Mouse (Mus musculus) kidney, postnatal 0 days (tissue): ENCODE results near the gene Ankfn1. TPM values are rescaled to one million over a fixed set of nuclear protein-coding genes. Genes with fewer than 3 reads are reported as not detected.

Experiments
- ATAC-seq: fragments of 200-750 bp; cut with Nextera tagmentation; replicated peaks from 2 replicates; pipeline ENCODE4 v1.8.0; 2017; ENCODE audit warnings: low read depth, moderate number of reproducible peaks, moderate TSS enrichment, moderate library complexity; ENCODE audit not compliant: low FRiP score
- DNase-seq: peaks from one replicate; pipeline ENCODE4 v3.0.0-alpha.2; 2016; ENCODE audit warnings: low spot score
- H3K27ac ChIP-seq: fragments of 300-500 bp; sonication (generic); 2 replicates; pipeline ENCODE4 v1.5.1; 2014; ENCODE audit warnings: mild to moderate bottlenecking
- H3K27me3 ChIP-seq: fragments of 300-500 bp; sonication (generic); 2 replicates; pipeline ENCODE4 v1.6.1; 2014; ENCODE audit warnings: low read length, mixed read lengths; ENCODE audit not compliant: insufficient read depth
- H3K36me3 ChIP-seq: fragments of 300-500 bp; sonication (generic); 2 replicates; pipeline ENCODE4 v1.6.1; 2014; ENCODE audit warnings: low read length, mixed read lengths; ENCODE audit not compliant: insufficient read depth
- H3K4me1 ChIP-seq: fragments of 300-500 bp; sonication (generic); replicated peaks from 2 replicates; pipeline ENCODE4 v1.6.1; 2014; ENCODE audit warnings: antibody characterized with exemption, low read length, mixed read lengths; ENCODE audit not compliant: insufficient read depth
- H3K4me2 ChIP-seq: fragments of 300-500 bp; sonication (generic); 2 replicates; pipeline ENCODE4 v1.6.1; 2014; ENCODE audit warnings: mild to moderate bottlenecking, low read length, moderate library complexity, mixed read lengths
- H3K4me3 ChIP-seq: fragments of 300-500 bp; sonication (generic); replicated peaks from 2 replicates; pipeline ENCODE4 v1.5.1; 2014; ENCODE audit warnings: low read depth, low read length
- H3K9ac ChIP-seq: fragments of 300-500 bp; sonication (generic); 2 replicates; pipeline ENCODE4 v1.6.1; 2014; ENCODE audit warnings: low read depth, low read length
- H3K9me3 ChIP-seq: fragments of 300-500 bp; sonication (generic); replicated peaks from 2 replicates; pipeline ENCODE4 v1.6.1; 2016; ENCODE audit warnings: low read length, inconsistent platforms, mixed read lengths
- CTCF ChIP-seq: IDR thresholded peaks from 2 replicates; pipeline ENCODE4 v1.5.1; 2016; ENCODE audit warnings: antibody characterized with exemption, low read depth, mild to moderate bottlenecking, moderate library complexity
- WGBS: fragments of 180-500 bp; shearing (Covaris S2); extraction: QIAGEN DNeasy Blood & Tissue Kit; methylation state at CpG from one replicate; pipeline ENCODE4 v1.1.7; 2014; 5-methylcytosine and 5-hydroxymethylcytosine counted together
- polyA plus RNA-seq: library from polyadenylated mRNA; unstranded; fragments of >200 nt; fragmentation: Nextera tagmentation; extraction: Ambion mirVana; gene quantifications from 2 replicates; pipeline ENCODE4 v1.2.1, GENCODE M21; 2015

The Ankfn1 gene
- polyA plus RNA-seq, 1 experiment from 2014 or later: 0.25 TPM

GRCm38 (mm10) chr11:89546164-89546563, 231.3 kb downstream of the Ankfn1 start:
- no peak overlapping the region for H3K9ac ChIP-seq
- H3K9me3 ChIP-seq: no peaks in the 10 kb centered on the region

GRCm38 (mm10) chr11:89544856-89545817, 232.3 kb downstream of the Ankfn1 start:
- H3K4me3 ChIP-seq: no peak overlapping the region
- no peaks in the 10 kb centered on the region for H3K4me1 ChIP-seq
- DNase-seq (peak; percentile 38), ATAC-seq (no peak)
- WGBS: 6% methylated on average over 29 of the region's 29 CpGs
- no peak overlapping the region for H3K27ac ChIP-seq
- no peaks in the 10 kb centered on the region for H3K27me3 ChIP-seq
- H3K9me3 ChIP-seq: no peaks in the 10 kb centered on the region
- no peak for TF ChIP-seq CTCF
- H3K4me2 ChIP-seq: peak overlapping the region; percentile 41
- H3K36me3 ChIP-seq: no peaks in the 10 kb centered on the region
- peak overlapping the region; percentile 46; the same call in 1 of the 2 replicates for H3K9ac ChIP-seq

More at GRCm38 (mm10) chr11:89546164-89546563, 231.3 kb downstream of the Ankfn1 start:
- H3K4me3 ChIP-seq: no peak overlapping the region
- H3K36me3 ChIP-seq: no peaks in the 10 kb centered on the region
- H3K4me2 ChIP-seq: no peak overlapping the region
- TF ChIP-seq CTCF: peak; percentile 76
- ATAC-seq (peak; percentile 49; the same call in 1 of the 2 replicates), DNase-seq (peak; percentile 81)
- no peaks in the 10 kb centered on the region for H3K27me3 ChIP-seq
- WGBS: 43% methylated on average over 7 of the region's 7 CpGs
- no peaks in the 10 kb centered on the region for H3K4me1 ChIP-seq
- no peak overlapping the region for H3K27ac ChIP-seq

GRCm38 (mm10) chr11:89538376-89538775, 239.1 kb downstream of the Ankfn1 start:
- no peak overlapping the region for H3K27ac ChIP-seq
- no peak for ATAC-seq
- peak; percentile 60 for DNase-seq
- 37% methylated on average over 8 of the region's 8 CpGs for WGBS
- no peak for TF ChIP-seq CTCF
- H3K9me3 ChIP-seq: no peaks in the 10 kb centered on the region
- no peaks in the 10 kb centered on the region for H3K36me3 ChIP-seq
- H3K4me2 ChIP-seq: no peak overlapping the region
- H3K4me3 ChIP-seq: no peak overlapping the region
- no peaks in the 10 kb centered on the region for H3K27me3 ChIP-seq
- no peak overlapping the region for H3K9ac ChIP-seq
- no peaks in the 10 kb centered on the region for H3K4me1 ChIP-seq

- Histone ChIP-seq H3K27me3 (no peaks in the 10 kb centered on the region), H3K9ac (no peak overlapping the region), H3K9me3 (no peaks in the 10 kb centered on the region), H3K4me3 (no peak overlapping the region), H3K27ac (no peak overlapping the region), H3K4me1 (no peaks in the 10 kb centered on the region), H3K36me3 (no peaks in the 10 kb centered on the region), H3K4me2 (no peak overlapping the region)
- 83% methylated on average over 4 of the region's 4 CpGs for WGBS
- ATAC-seq (no peak), DNase-seq (no peak)
- no peak for TF ChIP-seq CTCF
Observed at GRCm38 (mm10) chr11:89527800-89528430, 249.5 kb downstream of the Ankfn1 start.

GRCm38 (mm10) chr11:89515501-89515901, 262.0 kb downstream of the Ankfn1 start:
- ATAC-seq (no peak; the same call in 1 of the 2 replicates), DNase-seq (peak; percentile 72)
- H3K27me3 ChIP-seq: no peaks in the 10 kb centered on the region
- 3% methylated on average over 9 of the region's 9 CpGs for WGBS
- H3K4me2 ChIP-seq: peak overlapping the region; percentile 39
- no peaks in the 10 kb centered on the region for H3K4me1 ChIP-seq
- H3K9ac ChIP-seq: no peak overlapping the region
- no peak overlapping the region for H3K4me3 ChIP-seq
- TF ChIP-seq CTCF: no peak
- H3K36me3 ChIP-seq: no peaks in the 10 kb centered on the region
- no peak overlapping the region for H3K27ac ChIP-seq
- H3K9me3 ChIP-seq: no peaks in the 10 kb centered on the region

- WGBS: 19% methylated on average over 11 of the region's 11 CpGs
- Histone ChIP-seq H3K4me1 (no peaks in the 10 kb centered on the region), H3K9me3 (no peaks in the 10 kb centered on the region), H3K4me3 (no peak overlapping the region), H3K36me3 (no peaks in the 10 kb centered on the region), H3K27me3 (no peaks in the 10 kb centered on the region), H3K9ac (no peak overlapping the region), H3K27ac (no peak overlapping the region), H3K4me2 (peak overlapping the region; percentile 25; the same call in 1 of the 2 replicates)
- DNase-seq (no peak), ATAC-seq (0 out of 2 replicates have a peak, but pooled peaks have one; percentile 17)
- TF ChIP-seq CTCF: no peak
Observed at GRCm38 (mm10) chr11:89508675-89509324, 268.7 kb downstream of the Ankfn1 start.
